Mouse (Mus musculus) heart, embryonic 10.5 days (tissue): ENCODE data around the gene Ss18l2. TPM values are rescaled to one million over a fixed set of nuclear protein-coding genes. Genes with fewer than 3 reads are reported as not detected.
A peak's percentile ranks its signal among the peaks of the same experiment; 100 is the strongest.

ENCODE experiments used
- DNase-seq: peaks from one replicate; pipeline ENCODE4 v3.0.0-alpha.2; 2017; ENCODE audit warnings: low spot score
- H3K27ac ChIP-seq: fragments of 300-500 bp; sonication (generic); 2 replicates; pipeline ENCODE4 v1.5.1; 2016; ENCODE audit warnings: mild to moderate bottlenecking
- H3K27me3 ChIP-seq: fragments of 300-500 bp; sonication (generic); 2 replicates; pipeline ENCODE4 v1.6.1; 2016; ENCODE audit warnings: mild to moderate bottlenecking; ENCODE audit not compliant: poor library complexity, insufficient read depth, severe bottlenecking
- H3K36me3 ChIP-seq: fragments of 300-500 bp; sonication (generic); 2 replicates; pipeline ENCODE4 v1.6.1; 2016; ENCODE audit warnings: mild to moderate bottlenecking, moderate library complexity
- H3K4me1 ChIP-seq: fragments of 300-500 bp; sonication (generic); 2 replicates; pipeline ENCODE4 v1.6.1; 2016; ENCODE audit warnings: mild to moderate bottlenecking
- H3K4me3 ChIP-seq: fragments of 300-500 bp; sonication (generic); 2 replicates; pipeline ENCODE4 v1.5.1; 2016; ENCODE audit warnings: mild to moderate bottlenecking, moderate library complexity
- H3K9me3 ChIP-seq: fragments of 300-500 bp; sonication (generic); 2 replicates; pipeline ENCODE4 v1.6.1; 2016; ENCODE audit warnings: mild to moderate bottlenecking, moderate library complexity
- WGBS: fragments of 180-500 bp; shearing (Covaris S2); methylation state at CpG from one replicate; pipeline ENCODE4 v1.1.7; 2016; 5-methylcytosine and 5-hydroxymethylcytosine counted together
- polyA plus RNA-seq: library from polyadenylated mRNA; unstranded; fragments of >200 nt; fragmentation: Nextera tagmentation; extraction: Ambion mirVana; gene quantifications from 2 replicates; pipeline ENCODE4 v1.2.1, GENCODE M21; 2016

Ss18l2 gene
- polyA plus RNA-seq, 1 experiment from 2014 or later, result 115 TPM

- H3K4me1 ChIP-seq, result peaks cover 16% of the 10 kb centered on the region
- 16% methylated on average over 6 of the region's 6 CpGs for WGBS
These were observed 30.6 kb upstream of the Ss18l2 start for GRCm38 (mm10) chr9:121679549-121679948.

GRCm38 (mm10) chr9:121681191-121681590 is 28.9 kb upstream of the Ss18l2 start:
- WGBS, result 73% methylated on average over 8 of the region's 8 CpGs
- no peak overlapping the region for H3K27ac ChIP-seq
- no peak for DNase-seq
- no peak overlapping the region for H3K4me3 ChIP-seq
- peaks cover 18% of the 10 kb centered on the region for H3K36me3 ChIP-seq
- H3K9me3 ChIP-seq, result no peaks in the 10 kb centered on the region
- peaks cover 16% of the 10 kb centered on the region for H3K4me1 ChIP-seq
- peaks cover 10% of the 10 kb centered on the region; the same call in 1 of the 2 replicates for H3K27me3 ChIP-seq

More at GRCm38 (mm10) chr9:121679549-121679948, 30.6 kb upstream of the Ss18l2 start:
- no peak overlapping the region for H3K27ac ChIP-seq
- peaks cover 10% of the 10 kb centered on the region; the same call in 1 of the 2 replicates for H3K27me3 ChIP-seq
- DNase-seq, result no peak
- H3K36me3 ChIP-seq, result peaks cover 6% of the 10 kb centered on the region
- H3K4me3 ChIP-seq, result no peak overlapping the region
- H3K9me3 ChIP-seq, result no peaks in the 10 kb centered on the region

GRCm38 (mm10) chr9:121682037-121682680 is 28.0 kb upstream of the Ss18l2 start:
- Histone ChIP-seq H3K4me3 (no peak overlapping the region), H3K27ac (no peak overlapping the region), H3K9me3 (no peaks in the 10 kb centered on the region), H3K4me1 (peaks cover 11% of the 10 kb centered on the region), H3K36me3 (peaks cover 18% of the 10 kb centered on the region), H3K27me3 (peaks cover 7% of the 10 kb centered on the region; the same call in 1 of the 2 replicates)
- WGBS, result 70% methylated on average over 18 of the region's 18 CpGs
- no peak for DNase-seq

- 74% methylated on average over 7 of the region's 7 CpGs for WGBS
- H3K27ac ChIP-seq, result no peak overlapping the region
- DNase-seq, result no peak
- no peaks in the 10 kb centered on the region for H3K27me3 ChIP-seq
- H3K4me3 ChIP-seq, result no peak overlapping the region
- 0 out of 2 replicates have a peak, but pooled peaks cover under 1% of the 10 kb centered on the region for H3K4me1 ChIP-seq
- H3K9me3 ChIP-seq, result no peaks in the 10 kb centered on the region
- H3K36me3 ChIP-seq, result peaks cover 28% of the 10 kb centered on the region
These were observed 25.4 kb upstream of the Ss18l2 start for GRCm38 (mm10) chr9:121684702-121685101.

- Histone ChIP-seq H3K27ac (no peak overlapping the region), H3K9me3 (no peaks in the 10 kb centered on the region), H3K4me3 (no peak overlapping the region), H3K27me3 (no peaks in the 10 kb centered on the region), H3K4me1 (peaks cover 4% of the 10 kb centered on the region; the same call in 1 of the 2 replicates), H3K36me3 (peaks cover 40% of the 10 kb centered on the region)
- DNase-seq, result no peak
- 84% methylated on average over 15 of the region's 15 CpGs for WGBS
These were observed 19.9 kb upstream of the Ss18l2 start for GRCm38 (mm10) chr9:121690200-121690651.

GRCm38 (mm10) chr9:121690734-121691133 is 19.4 kb upstream of the Ss18l2 start:
- Histone ChIP-seq H3K4me3 (no peak overlapping the region), H3K36me3 (peaks cover 37% of the 10 kb centered on the region), H3K27ac (no peak overlapping the region), H3K27me3 (no peaks in the 10 kb centered on the region), H3K9me3 (no peaks in the 10 kb centered on the region), H3K4me1 (peaks cover 9% of the 10 kb centered on the region; the same call in 1 of the 2 replicates)
- DNase-seq, result no peak
- 91% methylated on average over 7 of the region's 7 CpGs for WGBS

GRCm38 (mm10) chr9:121694736-121695135 is 15.4 kb upstream of the Ss18l2 start:
- Histone ChIP-seq H3K36me3 (peaks cover 38% of the 10 kb centered on the region), H3K27me3 (no peaks in the 10 kb centered on the region), H3K9me3 (no peaks in the 10 kb centered on the region), H3K27ac (no peak overlapping the region), H3K4me1 (peaks cover 10% of the 10 kb centered on the region; the same call in 1 of the 2 replicates), H3K4me3 (no peak overlapping the region)
- DNase-seq, result no peak
- 76% methylated on average over 12 of the region's 12 CpGs for WGBS

DNA sequence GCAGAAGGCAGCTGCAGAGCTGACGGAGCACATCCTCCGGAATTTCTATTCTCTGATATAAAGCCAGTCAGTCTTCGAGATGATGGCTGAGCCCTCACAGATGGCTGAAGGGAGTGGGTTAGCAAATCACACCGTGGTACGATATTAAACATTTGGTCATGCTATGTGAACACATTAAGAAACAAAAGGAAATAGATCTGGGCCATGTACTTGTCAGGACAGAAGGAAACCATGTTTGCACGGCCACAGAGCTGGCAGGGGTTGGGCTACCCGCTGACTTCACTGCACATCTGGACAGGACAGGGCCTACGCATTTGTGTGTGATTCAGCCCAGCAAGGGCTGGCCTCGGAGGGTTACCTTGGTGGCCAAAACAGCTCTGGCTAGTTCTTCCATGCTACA is 13.5 kb upstream of the Ss18l2 start:
- Histone ChIP-seq H3K27ac (no peak overlapping the region), H3K4me3 (no peak overlapping the region), H3K36me3 (peaks cover 25% of the 10 kb centered on the region), H3K27me3 (no peaks in the 10 kb centered on the region), H3K9me3 (no peaks in the 10 kb centered on the region), H3K4me1 (peaks cover 10% of the 10 kb centered on the region; the same call in 1 of the 2 replicates)
- WGBS, result 94% methylated on average over 9 of the region's 9 CpGs
- DNase-seq, result no peak

- no peak overlapping the region for H3K4me3 ChIP-seq
- 95% methylated on average over 1 of the region's 1 CpGs for WGBS
- H3K27me3 ChIP-seq, result no peaks in the 10 kb centered on the region
- peaks cover 10% of the 10 kb centered on the region; the same call in 1 of the 2 replicates for H3K4me1 ChIP-seq
- peaks cover 24% of the 10 kb centered on the region for H3K36me3 ChIP-seq
- H3K9me3 ChIP-seq, result no peaks in the 10 kb centered on the region
- DNase-seq, result no peak
- no peak overlapping the region for H3K27ac ChIP-seq
These were observed 12.7 kb upstream of the Ss18l2 start for GRCm38 (mm10) chr9:121697150-121698049.

GRCm38 (mm10) chr9:121704261-121704645 is 5.9 kb upstream of the Ss18l2 start:
- Histone ChIP-seq H3K4me1 (peaks cover 31% of the 10 kb centered on the region), H3K4me3 (peak overlapping the region; percentile 87), H3K36me3 (peaks cover 5% of the 10 kb centered on the region), H3K9me3 (no peaks in the 10 kb centered on the region), H3K27ac (peak overlapping the region; percentile 93), H3K27me3 (no peaks in the 10 kb centered on the region; the same call in 1 of the 2 replicates)
- 44% methylated on average over 11 of the region's 11 CpGs for WGBS
- DNase-seq, result no peak

GRCm38 (mm10) chr9:121704646-121705625 is 5.2 kb upstream of the Ss18l2 start, which contains the start of gene Sec22c:
Gene Sec22c (minus strand): TSS chr9:121705490.
- H3K36me3 ChIP-seq, result no peaks in the 10 kb centered on the region
- DNase-seq, result peak; percentile 97
- WGBS, result 1% methylated on average over 69 of the region's 69 CpGs
- no peaks in the 10 kb centered on the region for H3K9me3 ChIP-seq
- peak within 1 kb of the TSS; percentile 87 for H3K4me3 ChIP-seq
- H3K27me3 ChIP-seq, result no peaks in the 10 kb centered on the region; the same call in 1 of the 2 replicates
- H3K27ac ChIP-seq, result peak within 1 kb of the TSS; percentile 93
- peaks cover 36% of the 10 kb centered on the region for H3K4me1 ChIP-seq
